Mouse (Mus musculus) layer of hippocampus, adult 18-20 months (tissue): ENCODE results near the gene Dnase1l2. TPM values are rescaled to one million over a fixed set of nuclear protein-coding genes. Genes with fewer than 3 reads are reported as not detected.
A peak's percentile ranks its signal among the peaks of the same experiment; 100 is the strongest.

Source experiments
- DNase-seq, 2 experiments: peaks; one replicate each; pipeline ENCODE4 v3.0.0; 2022; ENCODE audit warnings: low spot score in 2 of 2
- long read RNA-seq: library from polyadenylated mRNA; stranded (forward); transcript quantifications from one replicate; pipeline ENCODE4 v2.0.0, GENCODE M21; 2021
- total RNA-seq, 2 experiments: library from RNA; stranded (reverse); gene quantifications; 2 replicates each; pipeline ENCODE4 v1.2.3; 2021

Dnase1l2 gene
- total RNA-seq: 10 to 100 TPM in 1 of 2 experiments, 1 to 10 TPM in 1; 9.6 to 11.4 TPM
- long read RNA-seq: 0 reads

DNA sequence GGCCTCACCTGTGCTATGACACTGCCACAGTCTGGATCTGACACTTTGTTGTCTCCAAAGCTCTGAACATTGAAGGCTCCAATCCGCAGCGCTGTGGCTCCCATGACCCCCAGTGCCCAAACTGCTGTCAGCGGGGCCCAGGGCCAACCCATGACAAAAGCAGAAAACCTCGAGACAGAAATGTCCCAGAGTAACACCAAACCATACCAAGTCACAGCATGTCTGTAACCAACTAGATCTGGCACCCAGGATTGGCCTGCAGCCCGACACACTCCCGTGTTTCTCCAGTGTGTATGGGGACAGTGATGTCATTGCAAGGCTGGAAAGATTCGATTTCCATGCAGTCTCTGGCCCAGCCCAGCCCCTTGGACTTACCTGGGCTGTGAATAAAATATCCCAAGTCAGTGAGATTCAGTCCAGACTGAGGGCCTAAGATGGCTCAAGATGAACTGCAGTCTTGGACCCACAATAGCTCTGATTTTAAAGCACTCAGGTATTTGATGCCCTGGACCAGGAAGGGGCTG lies at the start of gene Dnase1l2:
Dnase1l2 (minus strand) TSS at position 474 of the 524 bp plus-strand sequence.
- DNase-seq: no peak

- peak in 1 of 2 experiments; percentile 69 for DNase-seq
Observed at GRCm38 (mm10) chr17:24490399-24490798, 47.5 kb upstream of the Dnase1l2 start.

GRCm38 (mm10) chr17:24489265-24490030 lies 46.5 kb upstream of the Dnase1l2 start:
- peak in 1 of 2 experiments; percentile 15 for DNase-seq

- DNase-seq: peak in 1 of 2 experiments; percentile 41
Observed at GRCm38 (mm10) chr17:24488662-24489264, 45.9 kb upstream of the Dnase1l2 start.

- peak in 1 of 2 experiments; percentile 46 for DNase-seq
Observed at GRCm38 (mm10) chr17:24488186-24488661, 45.3 kb upstream of the Dnase1l2 start, which contains the start of gene Caskin1. Gene Caskin1 (plus strand): TSS chr17:24488601.

GRCm38 (mm10) chr17:24485090-24485860 lies 42.4 kb upstream of the Dnase1l2 start:
- peak in 1 of 2 experiments; percentile 66 for DNase-seq

DNA sequence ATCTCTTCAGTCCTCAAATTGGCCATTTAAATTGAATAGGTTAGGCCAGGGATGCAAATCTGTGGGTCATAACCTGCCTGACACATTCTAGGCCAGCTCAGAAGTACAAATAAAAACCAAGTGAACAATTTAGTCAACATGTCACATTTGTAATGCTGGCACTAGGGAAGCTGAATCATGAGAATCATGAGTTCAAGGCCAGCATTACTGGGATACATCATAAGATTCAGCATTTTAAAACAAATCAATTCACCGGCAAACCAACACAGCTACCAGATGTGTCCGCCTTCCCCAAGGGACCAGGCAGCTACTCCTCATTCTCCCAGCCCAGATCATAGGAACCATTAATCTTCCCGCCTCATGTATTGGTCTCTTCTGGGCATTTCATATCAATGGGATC lies 40.6 kb upstream of the Dnase1l2 start:
- no peak for DNase-seq

DNA sequence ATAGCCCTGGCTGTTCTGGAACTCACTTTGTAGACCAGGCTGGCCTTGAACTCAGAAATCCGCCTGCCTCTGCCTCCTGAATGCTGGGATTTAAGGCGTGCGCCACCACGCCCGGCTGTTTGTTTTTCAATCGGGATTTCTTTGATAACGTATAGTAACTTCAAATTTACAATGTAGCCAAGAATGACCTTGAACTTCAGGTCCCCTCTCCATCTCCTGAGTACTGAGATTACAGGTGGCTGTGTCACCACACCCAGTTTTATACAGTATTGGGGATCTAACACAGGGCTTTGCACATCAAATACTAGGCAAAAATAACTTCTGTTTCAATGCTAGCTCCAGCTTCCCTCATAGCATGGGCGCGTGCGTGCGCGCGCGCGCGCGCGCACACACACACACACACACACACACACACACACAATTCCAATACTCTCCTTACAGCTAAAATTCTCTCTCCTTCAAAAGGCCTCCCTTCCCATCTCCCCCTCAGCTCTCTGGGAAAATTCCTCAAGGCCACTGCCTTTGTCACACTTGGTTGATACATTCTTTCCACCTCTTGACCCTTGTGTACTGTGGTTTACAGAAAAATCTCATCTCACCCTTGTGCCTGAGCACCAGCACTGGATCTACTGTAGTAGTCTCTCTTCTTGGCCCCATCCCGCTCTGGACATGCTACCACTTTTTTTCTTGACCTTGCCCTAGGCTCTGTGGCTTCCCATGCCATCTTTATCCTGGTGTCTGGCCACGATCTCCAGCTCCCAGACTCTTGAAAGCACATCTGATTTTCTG lies 38.3 kb upstream of the Dnase1l2 start:
- no peak for DNase-seq

- DNase-seq: peak in 1 of 2 experiments; percentile 18
Observed at GRCm38 (mm10) chr17:24480201-24480826, 37.4 kb upstream of the Dnase1l2 start.

DNA sequence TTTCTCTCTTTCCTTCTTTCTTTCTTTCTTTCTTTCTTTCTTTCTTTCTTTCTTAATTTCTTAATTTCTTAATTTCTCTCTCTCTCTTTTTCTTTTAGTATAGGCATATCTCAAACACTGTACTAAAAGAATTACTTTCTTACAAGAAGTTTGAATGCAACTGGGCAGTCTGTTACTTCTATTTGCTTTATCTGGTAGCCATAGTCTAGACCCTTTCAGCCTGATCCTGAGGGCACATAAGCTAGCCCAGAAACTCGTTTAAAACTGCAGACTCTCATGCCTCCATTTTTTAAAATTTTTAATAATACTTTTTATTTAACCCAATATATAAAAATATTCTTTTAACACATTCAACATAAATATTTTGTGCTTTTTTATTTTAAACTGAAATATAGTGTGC lies 36.5 kb upstream of the Dnase1l2 start:
- DNase-seq: no peak

DNA sequence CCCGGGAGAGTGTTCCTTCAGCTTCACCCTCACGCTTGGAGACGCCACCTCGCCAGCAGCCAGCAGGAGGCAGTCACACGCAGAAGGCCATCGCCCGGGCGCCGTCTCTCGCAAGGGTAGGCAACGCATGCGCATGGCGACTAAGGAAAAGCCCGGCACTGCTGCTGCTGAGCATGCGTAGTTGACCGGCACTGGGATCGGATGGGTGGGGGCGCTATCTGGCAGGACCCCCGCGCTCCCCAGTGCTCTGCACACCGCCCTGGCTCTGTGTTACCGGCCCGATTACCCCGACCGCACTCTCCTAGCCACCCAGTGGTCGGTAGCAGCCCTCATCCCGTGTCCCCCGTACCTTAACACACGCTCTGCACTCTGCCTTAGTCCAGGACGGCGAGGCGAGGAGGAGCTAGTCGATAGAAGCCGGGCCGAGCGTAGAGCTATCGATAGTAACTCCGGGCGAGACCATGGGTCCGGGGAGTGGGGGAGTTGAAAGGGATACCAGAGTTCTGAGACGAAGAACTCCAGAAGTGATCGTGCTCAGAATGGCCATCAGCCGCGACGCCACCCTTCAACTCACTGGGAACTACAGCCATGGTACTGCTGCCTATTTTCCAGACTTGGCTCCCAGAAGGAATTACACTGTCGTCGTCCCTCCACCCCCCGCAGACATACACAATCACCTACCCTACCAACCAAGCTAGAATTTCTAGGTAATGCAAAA lies 35.9 kb upstream of the Dnase1l2 start, which contains the start of gene Mlst8:
Mlst8 (minus strand) TSS at position 416 of the 718 bp plus-strand sequence.
- DNase-seq: peak; percentile 97 to 99

GRCm38 (mm10) chr17:24477985-24478600 lies 35.2 kb upstream of the Dnase1l2 start:
- peak in 1 of 2 experiments; percentile 21 for DNase-seq

DNA sequence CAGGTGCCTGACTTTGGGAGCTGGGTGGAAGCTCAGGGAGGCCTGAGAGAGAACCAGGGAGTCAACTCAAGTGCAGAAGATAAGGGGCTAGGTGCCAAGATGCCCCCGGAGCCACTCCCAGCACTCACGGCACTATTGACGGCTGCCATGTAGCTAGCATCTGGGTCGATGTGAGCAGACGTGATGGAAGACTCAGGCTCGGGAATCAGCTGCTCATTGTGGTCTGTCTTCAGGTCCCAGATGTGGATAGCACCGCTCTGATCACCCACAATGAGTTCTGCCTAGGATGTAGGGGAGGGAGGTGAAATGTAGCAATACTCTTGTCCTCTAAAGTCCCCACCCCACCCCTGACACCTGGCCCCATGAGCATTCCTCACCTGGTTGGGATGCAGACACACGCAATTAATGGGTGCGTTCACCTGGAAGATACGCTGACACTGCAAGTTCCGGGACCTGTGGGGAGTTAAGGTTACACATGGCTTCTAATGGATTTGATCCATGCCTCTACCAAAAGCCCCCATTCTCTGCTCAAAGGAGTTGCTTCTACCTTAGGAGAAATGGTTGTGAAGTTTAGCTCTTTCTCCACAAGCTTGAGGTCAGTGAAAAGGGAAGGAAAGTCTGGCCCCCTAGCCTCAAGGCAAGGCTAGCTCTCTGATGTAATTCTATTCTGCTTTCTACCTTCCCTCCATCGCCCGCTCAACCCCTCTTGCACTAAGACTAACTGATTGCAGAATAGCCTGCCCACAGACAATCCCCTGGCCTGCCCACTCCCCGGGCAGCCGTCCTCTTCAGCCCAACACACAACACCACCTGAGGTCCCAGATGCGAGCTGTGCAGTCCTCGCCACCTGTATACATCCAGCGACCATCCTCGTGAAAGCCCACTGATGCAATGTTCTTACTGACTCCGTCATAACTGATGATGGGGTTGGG lies 34.4 kb upstream of the Dnase1l2 start:
- DNase-seq: no peak

GRCm38 (mm10) chr17:24476022-24476776 lies 33.3 kb upstream of the Dnase1l2 start:
- no peak for DNase-seq

- no peak for DNase-seq
Observed at GRCm38 (mm10) chr17:24475586-24475985, 32.7 kb upstream of the Dnase1l2 start.

GRCm38 (mm10) chr17:24474557-24474956 lies 31.7 kb upstream of the Dnase1l2 start:
- peak in 1 of 2 experiments; percentile 61 for DNase-seq
